Mouse (Mus musculus): ENCODE data around the gene Mzf1.

Gene Mzf1

GRCm38 (mm10) chr7:13003380-13003779 is 51.2 kb downstream of the Mzf1 start:
- DNase-seq (ENCODE audit: low read depth, low spot score) = no peak

GRCm38 (mm10) chr7:13001584-13001983 is 53.0 kb downstream of the Mzf1 start:
- DNase-seq (ENCODE audit: low read depth, low spot score) = no peak

DNA sequence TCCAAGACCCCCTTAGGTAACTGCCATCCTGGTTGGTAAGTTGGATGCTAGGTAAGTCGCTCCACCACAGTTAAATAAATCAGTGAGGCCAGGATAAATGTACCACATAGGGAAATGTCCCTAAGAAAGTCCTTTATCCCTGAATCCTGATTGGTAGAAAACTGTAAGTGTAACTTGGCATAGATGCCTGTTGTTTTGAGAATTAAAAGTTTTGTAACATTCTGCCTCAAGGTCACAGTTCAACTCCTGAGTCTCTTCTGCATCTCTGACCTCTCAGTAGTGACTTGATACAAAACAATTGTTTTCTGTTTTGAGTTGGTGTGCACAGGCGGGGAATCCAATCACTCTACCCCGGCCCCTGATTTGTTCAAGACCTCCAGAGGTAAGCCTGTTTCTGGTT is 55.7 kb downstream of the Mzf1 start, which contains the start of gene Trim28:
Gene Trim28, plus strand, starts transcription at position 264 of the 400 bp plus-strand sequence.
- DNase-seq (ENCODE audit: low read depth, low spot score) = no peak

- DNase-seq (ENCODE audit: low read depth, low spot score) = no peak
Observed at GRCm38 (mm10) chr7:12998053-12998452, 56.5 kb downstream of the Mzf1 start, which contains the start of gene Slc27a5. TSS of gene Slc27a5 (minus strand) at chr7:12998192.

- DNase-seq (ENCODE audit: low read depth, low spot score) = no peak
Observed at GRCm38 (mm10) chr7:12997230-12997629, 57.3 kb downstream of the Mzf1 start.

- no peak for DNase-seq (ENCODE audit: low read depth, low spot score)
Observed at GRCm38 (mm10) chr7:12995862-12996261, 58.7 kb downstream of the Mzf1 start.

DNA sequence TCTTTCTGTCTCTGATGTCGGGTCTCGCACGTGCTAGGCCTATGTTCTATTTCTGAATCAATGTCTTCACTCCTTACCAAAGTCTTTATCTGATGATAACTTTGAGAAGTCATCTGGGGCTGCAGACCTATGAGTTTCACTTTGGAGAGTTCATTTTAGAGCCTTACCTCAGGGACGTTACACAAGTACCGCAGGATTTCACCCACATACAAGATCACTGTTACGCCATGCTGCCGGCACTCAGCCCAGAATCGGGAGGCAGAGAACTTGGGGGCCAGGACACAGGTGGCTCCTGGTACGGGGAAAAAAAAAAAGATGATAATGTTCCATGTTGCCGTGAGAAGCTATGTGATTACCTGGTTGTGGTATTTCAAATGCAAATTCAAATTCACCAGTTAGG is 61.4 kb downstream of the Mzf1 start:
- DNase-seq (ENCODE audit: low read depth, low spot score) = no peak
